Mouse (Mus musculus): ENCODE data around the gene Lgsn.

The Lgsn gene

DNA sequence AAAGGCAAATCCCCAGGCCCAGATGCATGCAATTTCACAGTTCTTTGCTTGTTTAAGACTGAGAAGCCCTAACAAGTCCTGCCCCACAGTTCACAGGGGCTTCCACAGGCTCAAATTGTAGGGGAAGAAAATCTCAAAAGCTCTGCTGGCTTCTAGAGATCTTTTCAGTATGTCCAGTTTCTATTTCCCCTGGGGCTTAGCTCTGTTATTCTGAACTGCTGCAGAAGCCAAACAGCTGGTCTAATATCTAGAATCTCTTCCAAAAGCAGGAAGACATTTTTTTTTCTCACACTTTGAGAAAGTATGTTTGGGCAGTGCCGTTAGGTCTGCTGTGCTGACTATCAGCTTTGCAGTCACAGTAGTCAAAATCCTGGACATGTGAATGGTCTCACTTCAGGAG is 38.6 kb downstream of the Lgsn start:
- no peak for DNase-seq (ENCODE audit: low spot score in 2 of 2)

DNA sequence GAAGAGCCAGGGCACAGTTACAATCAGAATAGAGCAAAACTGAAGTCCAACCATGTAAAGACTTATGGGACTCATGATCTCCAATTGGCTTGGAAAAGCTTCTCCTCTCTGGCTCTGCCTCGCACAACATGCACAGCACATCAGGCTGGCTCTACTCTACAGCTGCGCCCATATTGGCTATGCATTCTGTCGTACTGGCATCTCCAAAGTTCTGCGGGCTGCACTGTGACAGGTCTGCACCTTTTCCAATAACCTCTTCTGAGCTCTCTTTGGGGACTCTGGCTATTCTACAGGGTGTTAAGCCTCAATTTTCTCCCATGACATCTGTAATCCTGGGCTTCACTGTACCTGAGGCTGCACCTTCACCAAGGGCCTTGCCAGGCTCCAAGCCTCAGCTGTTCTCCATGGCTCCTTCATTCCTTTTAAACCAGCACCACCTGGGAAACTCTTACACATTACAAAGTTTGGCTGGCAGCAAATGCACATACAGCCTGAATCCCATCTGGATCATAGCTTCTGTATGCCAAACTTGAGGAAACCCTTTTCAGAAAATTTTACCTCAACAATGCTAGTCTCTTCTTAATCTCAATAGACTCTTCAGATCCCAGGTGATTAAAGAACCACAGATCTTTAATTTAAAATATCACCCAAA is 44.5 kb downstream of the Lgsn start:
- no peak for DNase-seq (ENCODE audit: low spot score in 2 of 2)

DNA sequence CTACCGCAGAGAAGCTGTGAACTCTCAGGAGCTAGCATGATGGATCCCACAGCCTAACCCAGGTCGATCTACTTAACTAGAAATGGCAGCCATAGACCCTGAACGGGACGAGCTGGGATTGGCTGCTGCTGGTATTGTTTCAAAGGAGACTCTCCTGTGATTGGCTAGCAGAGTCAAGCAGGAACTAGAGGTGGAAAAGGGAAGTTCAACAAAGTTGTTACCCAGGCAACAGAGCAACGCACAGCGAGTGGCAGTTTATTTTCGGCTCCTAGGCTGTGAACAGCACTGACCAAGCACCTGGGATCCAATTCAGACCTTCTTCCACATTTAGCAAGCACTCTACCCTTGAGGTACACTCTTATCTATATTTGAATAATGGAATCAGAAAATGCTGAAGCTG is 46.4 kb downstream of the Lgsn start, which contains the start of the genes 4931428L18Rik and Pih1d3:
Gene 4931428L18Rik, minus strand, starts transcription at position 121 of the 400 bp plus-strand sequence.
Gene Pih1d3, plus strand, starts transcription at position 275 of the 400 bp plus-strand sequence.
- DNase-seq (ENCODE audit: low spot score in 2 of 2), result peak in 1 of 2 experiments; percentile 6

DNA sequence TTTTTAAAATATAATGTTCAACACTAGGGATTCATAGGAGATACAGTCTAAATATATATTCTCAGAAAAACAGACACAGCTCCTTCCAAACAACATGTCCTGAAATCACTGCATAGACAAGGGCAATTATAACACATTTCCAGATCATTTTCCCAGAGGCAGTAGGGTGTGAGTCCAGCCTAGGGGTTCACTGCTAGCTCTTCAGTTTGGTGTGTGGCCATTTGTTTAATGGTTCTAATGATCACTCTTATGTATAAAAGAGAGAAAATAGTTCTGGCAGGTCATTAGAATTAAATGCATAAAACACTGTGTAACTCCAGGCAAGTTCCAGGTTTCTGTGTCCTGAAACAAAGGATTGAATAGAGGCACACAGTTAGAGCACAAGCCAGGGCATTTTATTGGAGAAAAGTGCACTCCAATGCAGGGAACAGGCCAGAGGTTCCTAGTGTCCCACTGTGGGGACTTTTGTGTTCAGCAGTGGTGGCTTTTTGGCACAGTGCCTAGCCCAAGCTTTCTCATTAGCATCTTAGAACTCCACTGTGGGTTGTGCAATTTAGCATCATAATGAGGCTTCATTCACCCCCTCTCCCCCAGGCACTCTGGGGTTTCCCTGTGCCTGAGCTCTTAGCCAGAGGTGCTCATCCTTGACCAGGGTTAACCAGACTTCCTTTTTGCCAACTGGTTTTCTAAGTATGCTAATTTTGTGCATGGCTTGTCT is 57.3 kb downstream of the Lgsn start:
- no peak for DNase-seq (ENCODE audit: low spot score in 2 of 2)

All from spleen, postnatal 36 days (tissue).